Mouse (Mus musculus): ENCODE measurements around the gene Gm4922. TPM values are rescaled to one million over a fixed set of nuclear protein-coding genes. Genes with fewer than 3 reads are reported as not detected.

Gm4922 gene
- polyA plus RNA-seq (2015; fragmentation: Nextera tagmentation; extraction: Ambion mirVana) = not detected in 2 replicates

DNA sequence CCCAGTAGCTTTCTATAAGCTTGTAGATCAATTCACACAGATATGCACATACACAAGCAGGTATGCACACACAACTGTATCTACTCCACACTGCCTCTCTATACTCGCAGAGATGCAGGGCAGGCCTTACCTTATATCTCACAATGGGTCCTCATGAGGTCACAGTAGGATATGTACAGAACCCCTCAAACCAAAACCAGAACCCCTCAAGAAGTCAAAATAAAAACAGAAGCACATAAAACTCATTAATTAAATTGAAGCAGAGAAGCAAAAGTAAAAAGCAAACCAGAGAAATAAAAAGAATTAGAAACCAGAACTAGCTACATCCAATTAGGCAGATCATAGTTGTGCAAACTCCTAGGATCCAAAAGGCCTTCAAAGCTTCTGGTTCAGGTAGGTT, at the start of gene Gm4922:
Gene Gm4922, minus strand, starts transcription at position 101 of the 400 bp plus-strand sequence.
- Histone ChIP-seq H3K27ac (ENCODE audit: low read length) (no peak within 1 kb of the TSS), H3K4me2 (ENCODE audit: low read depth, low read length) (no peak within 1 kb of the TSS), H3K9ac (ENCODE audit: low read length) (no peak within 1 kb of the TSS), H3K36me3 (ENCODE audit: control insufficient read depth, insufficient read depth, low read length) (no peaks in the 10 kb centered on the region), H3K27me3 (ENCODE audit: control insufficient read depth, insufficient read depth, low read depth, low read length) (no peaks in the 10 kb centered on the region), H3K4me3 (ENCODE audit: low read length) (no peak within 1 kb of the TSS), H3K9me3 (ENCODE audit: control insufficient read depth, low read length) (no peaks in the 10 kb centered on the region), H3K4me1 (replicated peaks; ENCODE audit: control insufficient read depth, insufficient read depth, low read length) (no peaks in the 10 kb centered on the region)
- 79% methylated on average over 1 of the region's 1 CpGs for WGBS
- ATAC-seq (ENCODE audit: low read depth) = no peak

DNA sequence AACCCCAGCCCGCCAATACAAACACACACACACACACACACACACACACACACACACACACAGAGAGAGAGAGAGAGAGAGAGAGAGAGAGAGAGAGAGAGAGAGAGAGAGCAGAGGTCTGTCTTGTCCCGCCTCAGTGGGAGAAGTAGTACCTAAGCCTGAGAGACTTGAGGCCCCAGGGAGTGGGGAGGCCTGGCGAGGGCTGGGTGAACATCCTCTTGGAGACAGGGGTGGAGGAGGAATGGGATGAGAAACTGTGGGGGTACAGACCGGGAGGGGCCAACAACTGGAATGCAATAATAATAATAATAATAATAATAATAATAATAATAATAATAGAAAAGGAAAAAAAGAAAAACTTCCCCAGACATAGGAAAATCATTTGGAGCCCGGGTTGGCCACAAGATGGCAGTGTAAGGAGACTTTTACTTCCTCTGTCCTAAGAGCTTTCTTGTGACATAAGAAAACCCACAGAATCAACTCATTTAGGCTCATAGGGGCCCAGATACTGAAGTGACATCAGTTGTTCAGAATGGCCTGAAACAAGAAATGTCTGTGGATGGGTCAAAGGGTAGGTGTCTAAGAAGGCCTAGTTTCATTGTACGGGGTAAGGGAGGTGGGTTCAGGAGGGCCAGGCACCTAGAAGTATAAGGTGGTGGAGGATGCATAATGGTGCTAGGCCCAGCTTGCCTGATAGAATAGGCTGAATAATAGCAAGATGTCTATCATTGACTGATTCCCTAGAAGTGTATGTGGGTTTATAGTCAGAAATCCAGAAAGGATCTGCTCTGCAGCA, 49.3 kb upstream of the Gm4922 start:
- no peaks in the 10 kb centered on the region for H3K9me3 ChIP-seq (ENCODE audit: control insufficient read depth, low read length)
- H3K36me3 ChIP-seq (ENCODE audit: control insufficient read depth, insufficient read depth, low read length) = no peaks in the 10 kb centered on the region
- H3K4me2 ChIP-seq (ENCODE audit: low read depth, low read length) = no peak overlapping the region
- H3K4me3 ChIP-seq (ENCODE audit: low read length) = no peak overlapping the region
- no peak overlapping the region for H3K9ac ChIP-seq (ENCODE audit: low read length)
- H3K27ac ChIP-seq (ENCODE audit: low read length) = no peak overlapping the region
- whole genome bisulfite sequencing = 48% methylated on average over 6 of the region's 6 CpGs
- H3K4me1 ChIP-seq (replicated peaks; ENCODE audit: control insufficient read depth, insufficient read depth, low read length) = no peaks in the 10 kb centered on the region
- H3K27me3 ChIP-seq (ENCODE audit: control insufficient read depth, insufficient read depth, low read depth, low read length) = no peaks in the 10 kb centered on the region
- 0 out of 2 replicates have a peak, but pooled peaks have one; percentile 10 for ATAC-seq (ENCODE audit: low read depth)

DNA sequence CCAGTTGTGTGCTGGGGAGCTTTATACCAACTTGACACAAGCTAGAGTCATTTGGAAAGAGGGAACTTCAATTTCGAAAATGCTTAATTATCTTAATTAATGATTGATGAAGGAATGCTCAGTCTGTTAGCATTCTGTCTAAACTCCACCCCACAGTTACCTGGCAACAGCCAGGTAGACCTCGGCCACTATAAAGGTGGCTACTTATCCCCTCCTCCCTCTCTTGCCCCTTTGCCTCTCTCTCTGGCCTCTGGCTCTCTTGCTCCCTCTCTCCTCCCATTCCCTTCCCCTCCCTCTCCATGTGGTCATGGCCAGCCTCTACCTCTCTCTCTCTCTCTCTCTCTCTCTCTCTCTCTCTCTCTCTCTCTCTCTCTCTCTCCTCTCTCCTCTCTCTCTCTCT, 47.8 kb upstream of the Gm4922 start:
- no peaks in the 10 kb centered on the region for H3K9me3 ChIP-seq (ENCODE audit: control insufficient read depth, low read length)
- WGBS = 28% methylated on average over 2 of the region's 2 CpGs
- H3K4me1 ChIP-seq (replicated peaks; ENCODE audit: control insufficient read depth, insufficient read depth, low read length) = no peaks in the 10 kb centered on the region
- no peak overlapping the region for H3K4me3 ChIP-seq (ENCODE audit: low read length)
- H3K36me3 ChIP-seq (ENCODE audit: control insufficient read depth, insufficient read depth, low read length) = no peaks in the 10 kb centered on the region
- ATAC-seq (ENCODE audit: low read depth) = no peak
- H3K4me2 ChIP-seq (ENCODE audit: low read depth, low read length) = no peak overlapping the region
- H3K9ac ChIP-seq (ENCODE audit: low read length) = no peak overlapping the region
- no peaks in the 10 kb centered on the region for H3K27me3 ChIP-seq (ENCODE audit: control insufficient read depth, insufficient read depth, low read depth, low read length)
- no peak overlapping the region for H3K27ac ChIP-seq (ENCODE audit: low read length)

DNA sequence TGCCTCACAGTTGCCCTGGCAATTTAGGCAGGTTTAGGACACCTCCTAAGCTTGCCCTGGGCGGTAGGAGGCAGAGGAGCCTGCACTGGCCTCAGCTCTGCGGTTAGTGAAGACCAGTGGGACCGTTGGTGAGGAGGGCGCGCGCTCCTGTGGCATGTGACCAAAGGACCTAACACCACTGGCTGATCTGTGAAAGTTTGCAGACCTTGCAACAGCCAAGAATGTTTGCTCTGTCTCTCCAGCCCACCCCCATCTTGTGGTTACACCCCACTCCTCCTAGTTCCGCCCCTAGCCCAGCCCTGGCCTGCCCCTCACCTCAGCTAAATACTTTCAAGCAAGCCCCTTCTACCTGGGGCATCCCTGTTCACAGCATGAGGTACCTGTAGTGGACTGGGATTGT, 45.2 kb upstream of the Gm4922 start:
- Histone ChIP-seq H3K9ac (ENCODE audit: low read length) (no peak overlapping the region), H3K4me3 (ENCODE audit: low read length) (peak overlapping the region; percentile 14), H3K27me3 (ENCODE audit: control insufficient read depth, insufficient read depth, low read depth, low read length) (no peaks in the 10 kb centered on the region), H3K4me2 (ENCODE audit: low read depth, low read length) (peak overlapping the region; percentile 26), H3K27ac (ENCODE audit: low read length) (0 out of 2 replicates have a peak overlapping the region, but pooled peaks have one; percentile 2), H3K9me3 (ENCODE audit: control insufficient read depth, low read length) (no peaks in the 10 kb centered on the region), H3K36me3 (ENCODE audit: control insufficient read depth, insufficient read depth, low read length) (no peaks in the 10 kb centered on the region), H3K4me1 (replicated peaks; ENCODE audit: control insufficient read depth, insufficient read depth, low read length) (no peaks in the 10 kb centered on the region)
- ATAC-seq (ENCODE audit: low read depth) = peak; percentile 87
- 29% methylated on average over 7 of the region's 7 CpGs for WGBS

DNA sequence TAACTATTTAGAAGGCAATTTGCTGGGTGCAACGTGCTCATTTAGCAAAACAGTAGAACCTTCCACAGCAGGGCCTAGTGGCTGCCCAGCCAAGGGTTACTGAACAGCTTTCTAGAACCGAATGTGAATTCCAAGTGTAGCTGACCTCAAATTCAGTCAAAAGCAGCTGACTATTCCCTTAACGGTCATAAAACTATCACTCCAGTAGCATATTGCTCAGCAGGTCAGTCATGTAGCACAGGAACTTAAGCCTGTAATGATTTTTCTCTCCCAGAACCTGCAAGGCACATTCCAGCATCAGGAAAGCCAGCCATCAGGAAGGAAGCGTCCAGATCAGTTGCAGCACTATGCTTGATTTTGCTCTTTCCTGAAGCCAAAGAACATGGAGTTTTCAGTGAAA, 43.8 kb upstream of the Gm4922 start:
- 68% methylated on average over 4 of the region's 4 CpGs for WGBS

DNA sequence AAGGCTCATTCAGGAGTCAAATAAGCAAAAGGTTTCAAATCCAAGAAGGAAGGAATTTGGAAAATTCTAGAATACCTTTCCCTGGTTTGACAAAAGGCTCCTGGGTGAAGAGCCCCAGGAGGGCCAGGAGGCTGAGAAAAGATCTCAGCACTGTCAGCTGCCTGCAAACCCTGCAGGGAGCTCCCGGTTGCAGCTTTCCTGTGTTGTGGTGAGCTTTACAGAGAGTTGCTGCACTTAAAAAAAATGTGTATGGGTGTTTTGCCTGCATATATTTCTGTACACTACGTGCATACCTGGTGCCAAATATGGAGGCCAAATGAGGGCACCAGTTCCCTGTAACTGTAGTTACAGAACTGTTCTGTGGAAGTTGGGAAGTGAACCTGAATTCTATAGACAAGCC, 41.3 kb upstream of the Gm4922 start:
- no peak overlapping the region for H3K9ac ChIP-seq (ENCODE audit: low read length)
- no peaks in the 10 kb centered on the region for H3K27me3 ChIP-seq (ENCODE audit: control insufficient read depth, insufficient read depth, low read depth, low read length)
- no peak overlapping the region for H3K4me2 ChIP-seq (ENCODE audit: low read depth, low read length)
- H3K36me3 ChIP-seq (ENCODE audit: control insufficient read depth, insufficient read depth, low read length) = no peaks in the 10 kb centered on the region
- no peak overlapping the region for H3K27ac ChIP-seq (ENCODE audit: low read length)
- H3K9me3 ChIP-seq (ENCODE audit: control insufficient read depth, low read length) = no peaks in the 10 kb centered on the region
- WGBS = 33% methylated on average over 2 of the region's 2 CpGs
- no peak for ATAC-seq (ENCODE audit: low read depth)
- no peak overlapping the region for H3K4me3 ChIP-seq (ENCODE audit: low read length)
- no peaks in the 10 kb centered on the region for H3K4me1 ChIP-seq (replicated peaks; ENCODE audit: control insufficient read depth, insufficient read depth, low read length)

More for the DNA sequence above, 43.8 kb upstream of the Gm4922 start:
- Histone ChIP-seq H3K4me1 (replicated peaks; ENCODE audit: control insufficient read depth, insufficient read depth, low read length) (no peaks in the 10 kb centered on the region), H3K9me3 (ENCODE audit: control insufficient read depth, low read length) (no peaks in the 10 kb centered on the region), H3K27me3 (ENCODE audit: control insufficient read depth, insufficient read depth, low read depth, low read length) (no peaks in the 10 kb centered on the region), H3K27ac (ENCODE audit: low read length) (no peak overlapping the region), H3K4me2 (ENCODE audit: low read depth, low read length) (no peak overlapping the region), H3K36me3 (ENCODE audit: control insufficient read depth, insufficient read depth, low read length) (no peaks in the 10 kb centered on the region), H3K9ac (ENCODE audit: low read length) (no peak overlapping the region), H3K4me3 (ENCODE audit: low read length) (no peak overlapping the region)
- no peak for ATAC-seq (ENCODE audit: low read depth)

DNA sequence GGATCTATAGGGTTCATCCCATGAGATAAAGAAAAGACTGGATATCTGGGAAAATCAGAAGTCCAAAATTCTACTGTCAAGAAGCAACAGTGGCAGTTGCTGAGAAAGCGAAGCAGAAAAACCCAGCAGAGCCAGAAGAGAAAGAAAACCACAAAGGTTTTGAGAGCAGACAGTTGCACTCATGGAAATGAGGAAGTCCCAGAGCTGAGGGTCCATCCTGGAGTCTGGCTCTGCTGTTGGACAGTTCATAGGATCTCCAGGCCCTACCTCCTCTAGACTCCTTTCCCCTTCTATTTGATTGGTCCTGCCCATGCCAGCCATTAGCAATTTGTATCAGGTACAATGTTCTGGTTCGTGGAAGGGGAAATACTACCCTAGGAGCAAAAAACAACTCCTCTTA, 39.5 kb upstream of the Gm4922 start:
- Histone ChIP-seq H3K27ac (ENCODE audit: low read length) (no peak overlapping the region), H3K9ac (ENCODE audit: low read length) (no peak overlapping the region), H3K4me1 (replicated peaks; ENCODE audit: control insufficient read depth, insufficient read depth, low read length) (no peaks in the 10 kb centered on the region), H3K27me3 (ENCODE audit: control insufficient read depth, insufficient read depth, low read depth, low read length) (no peaks in the 10 kb centered on the region), H3K4me3 (ENCODE audit: low read length) (no peak overlapping the region), H3K4me2 (ENCODE audit: low read depth, low read length) (no peak overlapping the region), H3K9me3 (ENCODE audit: control insufficient read depth, low read length) (no peaks in the 10 kb centered on the region), H3K36me3 (ENCODE audit: control insufficient read depth, insufficient read depth, low read length) (no peaks in the 10 kb centered on the region)
- WGBS = 69% methylated on average over 2 of the region's 2 CpGs
- no peak for ATAC-seq (ENCODE audit: low read depth)

DNA sequence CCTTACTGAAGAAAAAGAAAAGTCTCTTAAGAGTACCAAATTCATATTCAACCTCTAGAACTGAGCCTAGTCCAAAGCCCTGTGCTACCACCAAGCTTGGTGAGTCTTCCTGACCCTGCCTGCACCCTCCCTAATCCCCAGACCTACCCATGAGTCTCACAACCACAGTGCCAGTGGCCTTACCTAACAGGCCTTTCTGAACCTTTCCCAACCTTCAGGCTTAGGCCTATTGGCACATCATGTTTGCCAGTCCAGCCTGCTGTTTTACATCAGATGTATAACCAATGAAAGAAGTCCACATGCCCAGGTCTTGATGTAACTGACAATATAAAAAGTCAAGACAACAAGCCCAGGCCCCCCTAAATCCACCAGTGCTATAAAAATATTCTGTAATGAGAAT, 38.5 kb upstream of the Gm4922 start:
- H3K27me3 ChIP-seq (ENCODE audit: control insufficient read depth, insufficient read depth, low read depth, low read length) = no peaks in the 10 kb centered on the region
- no peaks in the 10 kb centered on the region for H3K9me3 ChIP-seq (ENCODE audit: control insufficient read depth, low read length)
- no peak overlapping the region for H3K27ac ChIP-seq (ENCODE audit: low read length)
- no peaks in the 10 kb centered on the region for H3K36me3 ChIP-seq (ENCODE audit: control insufficient read depth, insufficient read depth, low read length)
- H3K4me3 ChIP-seq (ENCODE audit: low read length) = no peak overlapping the region
- no peak overlapping the region for H3K9ac ChIP-seq (ENCODE audit: low read length)
- no peaks in the 10 kb centered on the region for H3K4me1 ChIP-seq (replicated peaks; ENCODE audit: control insufficient read depth, insufficient read depth, low read length)
- no peak overlapping the region for H3K4me2 ChIP-seq (ENCODE audit: low read depth, low read length)
- ATAC-seq (ENCODE audit: low read depth) = no peak

DNA sequence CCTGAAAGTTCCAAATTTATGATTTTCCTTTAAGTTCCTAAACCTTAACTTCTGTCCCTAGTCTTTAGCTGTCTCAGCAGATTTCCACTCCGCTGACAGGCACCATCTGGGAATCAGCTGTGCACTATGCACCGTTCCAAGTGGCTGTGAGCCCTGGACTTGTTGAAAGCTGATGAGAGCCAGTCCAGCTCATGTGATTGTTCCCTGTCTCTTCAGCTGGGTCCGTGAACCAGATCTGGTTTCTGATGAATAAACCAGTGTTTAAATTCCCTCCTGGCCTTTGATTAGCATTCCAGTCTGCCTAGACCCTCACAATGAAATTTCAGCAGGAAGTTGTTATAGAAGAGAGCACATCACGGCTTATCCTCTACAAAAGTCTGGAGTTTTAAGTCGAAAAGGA, 30.0 kb upstream of the Gm4922 start:
- Histone ChIP-seq H3K4me1 (replicated peaks; ENCODE audit: control insufficient read depth, insufficient read depth, low read length) (peaks cover 7% of the 10 kb centered on the region; the same call in 1 of the 2 replicates), H3K9me3 (ENCODE audit: control insufficient read depth, low read length) (no peaks in the 10 kb centered on the region), H3K9ac (ENCODE audit: low read length) (no peak overlapping the region), H3K4me2 (ENCODE audit: low read depth, low read length) (no peak overlapping the region), H3K4me3 (ENCODE audit: low read length) (no peak overlapping the region), H3K36me3 (ENCODE audit: control insufficient read depth, insufficient read depth, low read length) (no peaks in the 10 kb centered on the region), H3K27ac (ENCODE audit: low read length) (no peak overlapping the region), H3K27me3 (ENCODE audit: control insufficient read depth, insufficient read depth, low read depth, low read length) (no peaks in the 10 kb centered on the region)
- 31% methylated on average over 5 of the region's 5 CpGs for WGBS
- ATAC-seq (ENCODE audit: low read depth) = peak; percentile 95

Measured in lung, embryonic 16.5 days (tissue).